Mouse (Mus musculus) intestine, embryonic 15.5 days (tissue): ENCODE data around the gene Tulp2. TPM values are rescaled to one million over a fixed set of nuclear protein-coding genes. Genes with fewer than 3 reads are reported as not detected.
"Not testable (repeated sequence)": the region's sequence is repeated elsewhere in the genome, so short reads cannot be mapped to it uniquely, and the experiment has no call there.

ENCODE experiments used
- ATAC-seq: fragments of 200-750 bp; cut with Nextera tagmentation; 2 replicates; pipeline ENCODE4 v1.8.0; 2017; ENCODE audit warnings: moderate TSS enrichment, moderate library complexity
- H3K27ac ChIP-seq: fragments of 300-500 bp; sonication (generic); 2 replicates; pipeline ENCODE4 v1.5.1; 2015; ENCODE audit warnings: mild to moderate bottlenecking, inconsistent platforms
- H3K27me3 ChIP-seq: fragments of 300-500 bp; sonication (generic); replicated peaks from 2 replicates; pipeline ENCODE4 v1.6.1; 2015; ENCODE audit warnings: inconsistent platforms
- H3K36me3 ChIP-seq: fragments of 300-500 bp; sonication (generic); 2 replicates; pipeline ENCODE4 v1.6.1; 2015; ENCODE audit warnings: inconsistent platforms
- H3K4me1 ChIP-seq: fragments of 300-500 bp; sonication (generic); replicated peaks from 2 replicates; pipeline ENCODE4 v1.6.1; 2015; ENCODE audit warnings: inconsistent platforms
- H3K4me2 ChIP-seq: fragments of 300-500 bp; sonication (generic); replicated peaks from 2 replicates; pipeline ENCODE4 v1.6.1; 2015; ENCODE audit warnings: mild to moderate bottlenecking, inconsistent platforms
- H3K4me3 ChIP-seq: fragments of 300-500 bp; sonication (generic); replicated peaks from 2 replicates; pipeline ENCODE4 v1.5.1; 2015; ENCODE audit warnings: inconsistent platforms
- H3K9ac ChIP-seq: fragments of 300-500 bp; sonication (generic); 2 replicates; pipeline ENCODE4 v1.6.1; 2015; ENCODE audit warnings: inconsistent platforms
- H3K9me3 ChIP-seq: fragments of 300-500 bp; sonication (generic); 2 replicates; pipeline ENCODE4 v1.6.1; 2016; ENCODE audit warnings: inconsistent platforms
- WGBS: fragments of 180-500 bp; shearing (Covaris S2); methylation state at CpG from one replicate; pipeline ENCODE4 v1.1.7; 2015; 5-methylcytosine and 5-hydroxymethylcytosine counted together
- polyA plus RNA-seq: library from polyadenylated mRNA; unstranded; fragments of >200 nt; fragmentation: Nextera tagmentation; extraction: Ambion mirVana; gene quantifications from 2 replicates; pipeline ENCODE4 v1.2.1, GENCODE M21; 2015

Gene Tulp2
- polyA plus RNA-seq, 1 experiment from 2014 or later, result 1.9 TPM

DNA sequence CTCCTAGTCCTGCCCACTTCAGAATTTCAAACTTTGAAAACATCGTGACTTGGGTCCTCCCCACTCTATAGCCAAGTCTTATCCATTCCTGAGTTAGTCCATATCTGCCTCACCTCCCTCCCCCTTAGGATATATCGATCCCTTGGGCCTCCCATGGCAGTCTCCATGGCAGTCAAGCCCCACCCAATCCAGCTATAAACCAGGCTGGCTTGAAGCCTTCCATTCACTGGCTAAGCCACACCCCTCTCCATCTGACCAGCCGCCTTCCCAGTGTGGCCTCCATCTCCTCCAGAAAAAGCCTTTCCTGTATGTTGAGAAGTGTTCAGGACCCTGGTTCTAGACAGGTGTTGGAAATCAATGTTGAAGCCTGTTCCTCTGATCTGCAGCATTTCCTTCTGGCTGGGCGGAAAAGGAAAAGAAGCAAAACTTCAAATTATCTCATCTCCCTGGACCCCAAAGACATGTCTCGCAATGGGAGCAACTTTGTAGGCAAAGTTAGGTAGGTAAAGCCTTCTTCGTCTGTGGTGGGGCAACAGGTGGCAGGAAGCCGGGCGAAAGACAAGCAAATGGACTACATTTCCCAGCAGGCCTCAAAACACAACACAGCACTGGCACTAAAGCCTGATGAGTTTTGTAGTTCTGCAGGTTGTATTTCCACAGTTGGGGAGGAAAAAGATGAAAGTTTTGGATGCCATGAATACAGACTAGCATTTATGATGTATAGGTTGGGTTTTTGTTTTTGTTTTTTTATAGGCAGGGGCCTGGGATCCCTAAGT, 37.9 kb downstream of the Tulp2 start:
- H3K9me3 ChIP-seq, result no peaks in the 10 kb centered on the region
- H3K27me3 ChIP-seq, result no peaks in the 10 kb centered on the region
- H3K4me2 ChIP-seq, result no peak overlapping the region
- peaks cover 32% of the 10 kb centered on the region for H3K4me1 ChIP-seq
- no peak overlapping the region for H3K4me3 ChIP-seq
- ATAC-seq, result peak; percentile 74
- H3K27ac ChIP-seq, result no peak overlapping the region
- WGBS, result 56% methylated on average over 8 of the region's 8 CpGs
- H3K36me3 ChIP-seq, result no peaks in the 10 kb centered on the region
- H3K9ac ChIP-seq, result no peak overlapping the region

DNA sequence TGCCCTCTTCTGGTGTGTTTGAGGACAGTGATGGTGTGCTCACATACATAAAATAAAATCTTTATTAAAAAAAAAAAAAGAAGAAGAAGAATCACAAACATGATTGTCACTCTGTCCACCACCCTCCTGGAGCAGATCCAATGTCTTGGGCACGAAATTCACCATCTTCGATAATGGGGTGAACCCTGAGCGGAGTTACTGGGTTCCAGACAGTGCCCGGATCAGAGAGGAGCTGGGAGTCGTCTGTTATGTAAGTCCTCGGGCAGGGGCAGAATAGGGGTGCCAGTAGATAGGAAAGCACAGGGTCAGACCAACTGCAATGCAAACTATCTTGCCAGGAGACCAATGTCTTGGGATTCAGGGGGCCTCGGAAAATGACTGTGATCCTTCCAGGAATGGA, 38.9 kb downstream of the Tulp2 start:
- Histone ChIP-seq H3K4me3 (no peak overlapping the region), H3K4me2 (no peak overlapping the region), H3K36me3 (no peaks in the 10 kb centered on the region), H3K27me3 (no peaks in the 10 kb centered on the region), H3K9ac (no peak overlapping the region), H3K9me3 (no peaks in the 10 kb centered on the region), H3K27ac (no peak overlapping the region), H3K4me1 (peaks cover 36% of the 10 kb centered on the region)
- 95% methylated on average over 7 of the region's 7 CpGs for WGBS
- no peak for ATAC-seq

DNA sequence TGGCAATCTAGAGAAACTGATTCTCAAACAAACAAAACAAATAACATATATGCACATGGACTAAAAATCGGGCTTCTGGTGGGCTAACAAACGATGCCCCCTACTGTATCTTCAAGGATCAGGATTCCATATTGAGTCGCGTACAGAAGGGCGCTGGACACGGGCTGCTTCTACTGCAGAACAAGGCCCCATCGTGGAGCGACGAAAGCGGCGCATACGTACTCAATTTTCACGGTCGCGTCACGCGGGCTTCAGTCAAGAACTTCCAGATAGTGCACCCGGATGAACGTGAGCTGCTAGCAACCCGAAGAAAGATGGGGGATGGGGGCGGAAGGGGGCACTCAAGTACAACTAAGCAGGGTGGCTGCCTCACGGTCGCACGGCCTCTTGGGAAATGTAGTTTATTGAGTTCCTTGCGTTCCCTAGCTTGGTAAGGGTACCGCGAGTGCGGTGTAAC, 40.1 kb downstream of the Tulp2 start:
- H3K4me2 ChIP-seq, result peak overlapping the region; percentile 62
- WGBS, result under 1% methylated on average over 28 of the region's 28 CpGs
- H3K27ac ChIP-seq, result peak overlapping the region; percentile 88
- no peaks in the 10 kb centered on the region for H3K36me3 ChIP-seq
- peak; percentile 58 for ATAC-seq
- peak overlapping the region; percentile 54 for H3K4me3 ChIP-seq
- H3K9me3 ChIP-seq, result no peaks in the 10 kb centered on the region
- H3K9ac ChIP-seq, result peak overlapping the region; percentile 58
- peaks cover 28% of the 10 kb centered on the region for H3K4me1 ChIP-seq
- H3K27me3 ChIP-seq, result no peaks in the 10 kb centered on the region

DNA sequence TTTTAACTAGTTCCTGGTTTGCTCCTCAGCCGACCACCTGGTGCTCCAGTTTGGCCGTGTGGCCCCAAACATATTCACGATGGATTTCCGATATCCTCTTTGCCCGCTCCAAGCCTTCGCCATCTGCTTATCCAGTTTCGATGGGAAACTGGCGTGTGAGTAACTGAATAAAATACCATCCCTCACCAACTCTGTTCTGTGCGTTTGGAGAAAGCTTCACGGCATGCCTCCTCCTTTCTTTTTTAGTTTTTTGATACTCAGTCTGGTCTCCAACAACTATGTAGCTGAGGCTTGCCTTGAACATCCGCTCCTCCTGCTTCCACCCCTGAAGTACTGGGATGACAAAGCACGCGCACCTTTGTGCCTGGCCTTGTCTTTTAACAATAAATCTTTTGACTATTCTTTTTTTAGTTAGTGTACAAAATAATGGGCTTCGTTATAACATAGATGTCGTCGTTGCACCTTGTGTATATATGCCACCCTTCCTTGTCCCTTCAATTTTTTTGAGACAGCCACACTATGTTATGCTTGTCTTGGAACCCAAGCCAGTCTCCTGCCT, 40.6 kb downstream of the Tulp2 start:
- H3K4me1 ChIP-seq, result peaks cover 28% of the 10 kb centered on the region
- H3K36me3 ChIP-seq, result no peaks in the 10 kb centered on the region
- 56% methylated on average over 16 of the region's 16 CpGs for WGBS
- H3K27ac ChIP-seq, result no peak overlapping the region
- peak overlapping the region; percentile 54 for H3K4me3 ChIP-seq
- ATAC-seq, result no peak
- no peaks in the 10 kb centered on the region for H3K9me3 ChIP-seq
- H3K27me3 ChIP-seq, result no peaks in the 10 kb centered on the region
- H3K9ac ChIP-seq, result no peak overlapping the region
- H3K4me2 ChIP-seq, result peak overlapping the region; percentile 62

DNA sequence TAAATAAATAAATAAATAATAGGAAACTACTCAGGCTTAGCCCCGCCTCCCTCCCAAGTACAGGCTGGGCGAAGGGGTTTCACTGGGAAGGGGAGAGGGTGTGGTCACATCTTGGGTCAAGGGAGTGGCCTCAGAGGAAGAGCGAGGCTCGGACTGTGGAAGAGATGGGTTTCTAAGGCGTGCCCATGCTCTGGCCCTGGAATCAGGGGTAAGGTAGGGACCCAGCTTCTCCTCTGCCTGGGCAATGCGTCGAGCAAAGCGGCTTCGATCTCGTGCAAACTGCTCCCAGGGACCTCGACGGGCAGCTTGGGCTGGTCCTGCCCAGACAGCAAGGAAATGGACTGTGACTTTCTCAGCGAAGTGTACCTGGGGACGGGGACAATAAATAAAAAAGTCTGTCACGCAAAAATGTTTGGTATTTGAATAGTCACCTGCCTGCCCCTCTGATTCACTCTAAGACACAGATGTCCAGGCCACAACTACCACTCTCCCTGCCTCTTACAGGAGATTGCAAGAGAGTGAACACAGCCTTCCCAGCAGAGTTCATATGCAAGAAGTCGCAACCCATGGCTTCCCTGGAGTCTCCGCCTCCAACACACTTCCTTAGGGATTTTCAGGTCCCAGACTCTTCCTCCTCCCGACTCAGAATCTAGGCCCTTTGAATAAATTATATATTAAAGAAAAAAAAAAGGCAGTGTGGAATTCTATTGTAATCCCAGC, 41.4 kb downstream of the Tulp2 start:
- H3K4me1 ChIP-seq, result peaks cover 28% of the 10 kb centered on the region
- no peaks in the 10 kb centered on the region for H3K9me3 ChIP-seq
- no peaks in the 10 kb centered on the region for H3K36me3 ChIP-seq
- peak overlapping the region; percentile 24 for H3K4me2 ChIP-seq
- H3K27me3 ChIP-seq, result no peaks in the 10 kb centered on the region
- peak overlapping the region; percentile 32; the same call in 1 of the 2 replicates for H3K9ac ChIP-seq
- no peak overlapping the region for H3K4me3 ChIP-seq
- no peak for ATAC-seq
- H3K27ac ChIP-seq, result no peak overlapping the region
- WGBS, result 56% methylated on average over 18 of the region's 18 CpGs

DNA sequence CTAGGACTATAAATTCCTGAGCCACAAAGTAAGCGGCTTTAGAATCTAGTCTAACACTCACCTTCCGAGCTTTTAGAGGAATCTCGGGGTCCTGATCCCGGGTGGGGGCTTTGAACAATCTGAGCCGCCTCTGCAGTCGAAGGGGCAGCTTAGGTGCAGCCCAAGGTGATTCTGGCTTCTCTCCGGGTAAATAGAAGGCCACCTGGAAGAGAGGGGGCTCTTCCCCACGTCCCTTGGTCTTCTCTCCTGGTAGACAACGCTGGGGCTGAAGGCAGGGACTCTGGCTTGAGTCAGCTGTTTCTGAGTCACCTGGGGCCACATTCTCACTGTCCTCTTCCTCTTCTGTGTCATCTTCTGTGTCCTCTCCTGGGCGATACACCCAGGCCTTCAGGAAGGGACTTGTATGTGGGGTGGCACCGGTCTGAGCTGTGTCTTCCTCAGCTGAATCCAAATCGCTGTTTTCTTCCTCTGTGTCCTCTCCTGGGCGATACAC, 42.0 kb downstream of the Tulp2 start:
- no peaks in the 10 kb centered on the region for H3K27me3 ChIP-seq
- WGBS, result 73% methylated on average over 13 of the region's 13 CpGs
- H3K9me3 ChIP-seq, result no peaks in the 10 kb centered on the region
- no peak for ATAC-seq
- H3K36me3 ChIP-seq, result no peaks in the 10 kb centered on the region
- H3K4me1 ChIP-seq, result peaks cover 27% of the 10 kb centered on the region
- H3K4me2 ChIP-seq, result peak overlapping the region; percentile 24
- no peak overlapping the region for H3K4me3 ChIP-seq
- peak overlapping the region; percentile 32; the same call in 1 of the 2 replicates for H3K9ac ChIP-seq
- no peak overlapping the region; the same call in 1 of the 2 replicates for H3K27ac ChIP-seq

DNA sequence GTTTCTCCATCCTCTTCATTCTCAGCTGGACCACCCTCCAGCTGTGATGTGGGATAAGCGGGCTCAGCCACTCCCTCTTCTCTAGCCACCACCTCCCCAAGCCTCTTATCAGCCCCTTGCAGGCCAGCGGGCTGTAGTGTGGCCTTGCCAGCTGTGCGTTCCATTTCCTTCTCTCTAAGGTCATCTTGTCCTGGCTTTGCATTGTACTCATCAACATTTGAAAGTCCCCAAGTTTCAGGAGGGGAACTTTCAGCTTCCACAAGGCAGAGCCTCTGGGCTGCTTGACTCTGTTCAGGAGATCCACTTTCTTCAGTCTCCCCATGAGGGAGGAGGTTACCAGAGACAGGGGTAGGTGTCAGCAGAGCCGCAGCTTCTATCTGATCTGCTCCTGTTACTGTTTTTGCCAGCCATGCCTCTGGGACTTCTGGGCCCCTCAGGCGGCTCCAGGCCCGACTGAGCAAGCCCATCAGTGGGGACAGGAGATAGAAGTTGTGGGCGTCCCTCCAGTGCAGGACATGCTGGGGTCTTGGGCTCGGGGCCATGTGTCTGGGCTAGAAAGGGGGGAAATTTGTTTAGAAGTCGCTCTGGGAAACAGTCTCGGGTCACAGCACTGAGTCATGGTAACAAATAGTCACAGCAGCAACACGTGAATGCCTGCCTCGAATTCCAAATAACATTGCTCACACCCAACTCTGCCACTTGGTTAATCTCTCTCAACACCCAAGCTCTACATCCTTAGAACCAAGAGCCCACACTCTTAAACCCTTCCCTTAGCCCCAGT, 43.4 kb downstream of the Tulp2 start:
- Histone ChIP-seq H3K9ac (peak overlapping the region; percentile 84), H3K27me3 (no peaks in the 10 kb centered on the region), H3K4me3 (peak overlapping the region; percentile 72), H3K4me1 (peaks cover 26% of the 10 kb centered on the region), H3K36me3 (no peaks in the 10 kb centered on the region), H3K9me3 (no peaks in the 10 kb centered on the region), H3K4me2 (peak overlapping the region; percentile 83), H3K27ac (peak overlapping the region; percentile 91; the same call in 1 of the 2 replicates)
- WGBS, result 20% methylated on average over 12 of the region's 12 CpGs
- ATAC-seq, result no peak; the same call in 1 of the 2 replicates

DNA sequence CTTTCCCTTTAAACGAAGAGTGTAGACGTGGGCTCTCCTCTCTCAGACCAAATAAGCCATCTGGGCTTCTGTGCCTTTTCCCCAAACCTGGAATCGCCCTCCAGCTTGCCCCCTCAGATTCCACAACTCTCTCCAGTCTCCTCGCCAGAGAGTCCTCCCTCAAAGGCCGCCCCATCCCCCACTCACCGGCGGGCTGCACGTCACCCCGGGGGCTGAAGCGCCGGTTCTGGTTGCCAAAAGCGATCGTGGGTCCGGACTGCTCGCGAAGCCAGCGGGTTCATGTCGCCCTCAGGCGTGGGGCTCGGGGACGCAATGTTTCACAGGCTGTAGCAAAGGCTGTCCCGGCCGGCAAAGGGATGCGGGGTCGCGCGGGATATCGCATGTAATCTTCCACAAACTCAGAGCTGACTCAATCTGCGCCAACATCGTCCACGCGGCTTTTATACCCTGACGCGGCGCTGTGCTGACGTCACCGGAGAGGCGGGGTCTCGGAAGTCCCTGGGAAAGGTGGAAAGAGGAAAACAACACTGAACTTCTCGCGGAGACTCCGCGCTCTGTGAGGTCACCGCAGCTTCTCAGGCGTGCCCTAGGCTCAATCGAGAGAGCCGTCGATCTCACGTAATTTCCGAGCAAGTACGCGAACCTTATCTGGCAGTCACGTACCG, 44.3 kb downstream of the Tulp2 start, which contains the start of the genes Ppp1r15a and Plekha4:
Gene Ppp1r15a (minus strand): TSS at position 460 of the 665 bp plus-strand sequence.
Gene Plekha4 (plus strand): TSS at position 522 of the 665 bp plus-strand sequence.
- H3K27ac ChIP-seq, result peak within 1 kb of the TSS; percentile 91
- peak; percentile 87 for ATAC-seq
- WGBS, result under 1% methylated on average over 54 of the region's 54 CpGs
- no peaks in the 10 kb centered on the region for H3K36me3 ChIP-seq
- H3K9ac ChIP-seq, result peak within 1 kb of the TSS; percentile 84
- H3K4me2 ChIP-seq, result peak within 1 kb of the TSS; percentile 83
- H3K27me3 ChIP-seq, result no peaks in the 10 kb centered on the region
- H3K4me3 ChIP-seq, result peak within 1 kb of the TSS; percentile 72
- peaks cover 30% of the 10 kb centered on the region for H3K4me1 ChIP-seq
- H3K9me3 ChIP-seq, result no peaks in the 10 kb centered on the region

DNA sequence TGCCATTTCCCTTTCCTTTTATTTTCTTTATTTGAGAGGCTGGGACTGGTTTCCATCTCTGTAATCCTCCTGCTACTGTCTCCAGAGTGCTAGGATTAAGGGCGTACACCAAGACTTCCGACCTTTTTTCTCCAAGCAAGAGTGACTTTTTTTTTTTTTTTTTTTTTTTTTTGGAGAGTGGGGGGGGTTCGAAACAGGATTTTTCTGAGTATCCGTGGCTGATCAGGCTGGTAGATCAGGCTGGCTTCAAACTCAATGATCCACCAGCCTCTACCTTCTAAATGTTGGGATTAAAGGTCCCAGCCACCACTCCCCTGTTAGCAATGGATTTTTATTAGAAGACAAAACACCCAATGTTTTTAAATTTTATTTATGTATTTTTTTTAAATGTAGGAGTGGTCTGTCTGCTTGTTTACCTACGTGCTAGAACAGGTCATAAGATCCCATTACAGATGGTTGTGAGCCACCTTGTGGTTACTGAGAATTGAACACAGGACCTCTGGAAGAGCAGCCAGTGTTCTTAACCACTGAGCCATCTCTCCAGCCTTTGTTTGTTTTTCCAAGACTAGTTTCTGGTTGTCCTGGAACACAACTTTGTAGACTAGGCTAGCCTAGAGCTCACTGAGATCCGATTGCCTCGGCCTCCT, 44.9 kb downstream of the Tulp2 start:
- no peak for ATAC-seq
- 26% methylated on average over 7 of the region's 7 CpGs for WGBS

DNA sequence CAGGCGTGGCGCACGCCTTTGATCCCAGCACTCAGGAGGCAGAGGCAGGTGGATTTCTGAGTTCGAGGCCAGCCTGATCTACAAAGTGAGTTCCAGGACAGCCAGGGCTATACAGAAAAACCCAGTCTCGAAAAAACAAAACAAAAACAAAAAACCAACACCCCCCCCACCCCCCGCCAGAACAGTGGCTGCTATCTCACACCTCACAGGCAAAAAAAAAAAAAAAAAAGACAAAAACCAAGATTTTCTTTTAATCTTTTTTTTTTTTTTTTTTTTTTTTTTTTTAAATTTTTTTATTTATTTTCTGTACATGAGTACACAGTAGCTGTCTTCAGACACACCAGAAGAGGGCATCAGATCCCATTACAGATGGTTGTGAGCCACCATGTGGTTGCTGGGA, 45.5 kb downstream of the Tulp2 start:
- H3K36me3 ChIP-seq, H3K27me3 ChIP-seq, H3K4me3 ChIP-seq, H3K9me3 ChIP-seq, ATAC-seq, H3K27ac ChIP-seq, H3K9ac ChIP-seq, H3K4me2 ChIP-seq: not testable (repeated sequence)
- H3K4me1 ChIP-seq, result peaks cover 25% of the 10 kb centered on the region
- WGBS, result 89% methylated on average over 6 of the region's 6 CpGs

More for the DNA sequence above, 44.9 kb downstream of the Tulp2 start:
- Histone ChIP-seq H3K4me3 (peak overlapping the region; percentile 72), H3K9me3 (no peaks in the 10 kb centered on the region), H3K27me3 (no peaks in the 10 kb centered on the region), H3K4me1 (peaks cover 25% of the 10 kb centered on the region), H3K9ac (peak overlapping the region; percentile 84; the same call in 1 of the 2 replicates), H3K36me3 (no peaks in the 10 kb centered on the region), H3K4me2 (peak overlapping the region; percentile 83), H3K27ac (peak overlapping the region; percentile 91)

DNA sequence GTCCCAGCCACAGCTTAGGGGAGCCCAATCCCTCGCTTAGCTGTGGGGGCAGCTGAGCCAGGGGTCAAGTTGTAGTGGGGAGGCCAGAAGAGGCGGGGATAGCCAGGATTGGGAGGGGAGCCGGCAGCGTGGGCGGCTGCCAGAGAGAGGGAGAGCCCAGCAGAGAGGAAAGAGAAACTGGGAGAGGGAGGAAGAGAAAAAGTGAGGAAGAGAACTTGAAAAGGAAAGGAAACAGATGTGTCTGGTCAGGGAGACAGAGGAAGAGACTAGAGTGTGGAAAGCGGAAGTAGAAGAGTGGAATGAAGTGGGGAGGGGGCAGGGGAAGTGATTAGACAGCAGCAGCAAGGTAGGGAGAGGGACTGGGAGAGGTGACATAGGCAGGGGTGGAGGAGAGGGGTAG, 47.8 kb downstream of the Tulp2 start:
- no peaks in the 10 kb centered on the region for H3K36me3 ChIP-seq
- peaks cover 14% of the 10 kb centered on the region for H3K4me1 ChIP-seq
- H3K9ac ChIP-seq, result no peak overlapping the region
- no peaks in the 10 kb centered on the region for H3K27me3 ChIP-seq
- peak overlapping the region; percentile 19; the same call in 1 of the 2 replicates for H3K4me2 ChIP-seq
- no peak for ATAC-seq
- 0 out of 2 replicates have a peak overlapping the region, but pooled peaks have one; percentile 36 for H3K27ac ChIP-seq
- 24% methylated on average over 6 of the region's 6 CpGs for WGBS
- H3K9me3 ChIP-seq, result no peaks in the 10 kb centered on the region
- no peak overlapping the region for H3K4me3 ChIP-seq
